Mouse (Mus musculus) common myeloid progenitor, adult 5-6 weeks (primary cell): ENCODE measurements at regions not wholly inside any gene's neighbourhood (a gene's known extent, or its start where the extent isn't known, plus 50 kb on each side); places are given as distances from the start of the nearest gene placed in this dataset.
A peak's percentile ranks its signal among the peaks of the same experiment; 100 is the strongest.

Experiments
- ATAC-seq: replicated peaks from 2 replicates; pipeline ENCODE4 v1.8.0; 2016; ENCODE audit warnings: low read depth, mild to moderate bottlenecking, moderate TSS enrichment, inconsistent platforms; ENCODE audit not compliant: poor library complexity, severe bottlenecking

DNA sequence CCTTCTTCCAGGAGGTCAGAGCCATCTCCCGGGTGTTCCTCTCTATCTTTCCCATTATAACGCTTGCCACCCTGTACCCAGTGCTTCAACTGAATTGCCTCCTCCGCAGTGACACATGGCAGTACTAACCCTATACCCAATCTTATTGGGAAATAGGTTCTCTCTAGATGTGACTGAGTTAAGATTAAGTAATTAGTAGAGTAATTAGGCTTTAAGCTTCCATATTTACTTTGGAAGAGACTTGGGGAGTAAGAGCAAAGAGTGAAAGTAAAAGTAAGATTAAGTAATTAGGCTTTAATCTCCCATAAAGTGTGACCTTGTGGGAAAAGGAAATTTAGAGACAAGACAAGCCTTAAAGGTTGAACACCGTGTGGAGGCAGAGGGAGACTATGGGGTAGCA, 148.7 kb upstream of the Prok2 start:
- ATAC-seq = no peak

DNA sequence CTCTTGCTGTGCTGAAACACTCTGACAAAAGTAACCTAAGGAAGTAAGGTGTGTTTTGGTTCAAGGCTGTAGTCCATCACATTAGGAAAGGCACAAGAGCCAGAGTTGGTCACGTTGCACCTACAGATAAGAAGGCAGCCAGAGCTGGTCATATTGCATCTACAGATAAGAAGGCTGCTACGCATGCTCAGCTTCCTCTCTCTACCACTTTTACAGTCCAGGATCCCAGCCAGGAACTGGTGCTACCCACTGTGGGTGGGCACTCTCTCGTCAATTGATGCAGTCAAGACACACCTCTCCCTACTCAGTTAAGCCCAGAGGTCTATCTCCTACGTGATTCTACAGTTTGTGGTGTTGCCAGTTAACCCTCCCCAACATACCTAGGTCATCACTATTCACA, 147.8 kb upstream of the Prok2 start:
- ATAC-seq = peak; percentile 72

DNA sequence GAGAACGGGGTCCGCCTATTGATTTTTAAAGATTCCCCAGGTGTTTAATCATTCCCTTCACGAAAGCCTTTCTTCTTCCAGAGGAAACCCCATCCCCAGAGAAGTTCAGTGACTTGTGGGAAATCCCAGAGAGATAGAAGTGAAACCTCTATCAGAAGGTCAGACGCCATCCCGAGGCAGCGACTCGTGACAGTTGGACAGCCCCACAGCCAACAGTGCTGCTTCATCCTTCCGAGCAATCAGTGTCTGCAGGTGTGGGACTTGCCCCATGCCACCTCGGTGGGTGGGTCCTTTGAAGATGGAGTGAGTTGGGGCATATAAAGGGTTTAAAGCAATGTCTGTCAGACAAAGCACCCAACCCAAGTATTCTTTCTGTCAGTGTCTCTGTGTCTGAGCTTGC, 139.9 kb upstream of the Prok2 start:
- no peak for ATAC-seq

DNA sequence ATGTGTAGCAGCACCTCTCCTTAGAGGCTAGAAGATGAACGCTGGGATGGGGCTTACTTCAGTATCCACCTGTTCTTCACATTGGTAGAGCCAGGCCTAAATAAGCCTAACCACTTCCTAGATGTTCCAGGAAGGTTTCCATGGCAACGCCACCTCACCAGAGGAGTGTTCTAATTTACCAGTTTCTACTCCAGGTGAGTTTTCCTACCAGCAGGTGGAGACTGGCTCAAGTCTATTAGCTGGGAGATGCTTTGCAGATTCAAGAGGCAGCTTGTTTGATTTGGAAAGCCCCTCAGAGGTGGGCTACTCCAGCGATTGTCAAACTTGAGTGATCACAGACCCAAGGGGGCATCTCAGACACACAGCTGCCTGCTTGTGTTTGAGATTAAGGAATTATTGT, 138.8 kb upstream of the Prok2 start:
- no peak for ATAC-seq

DNA sequence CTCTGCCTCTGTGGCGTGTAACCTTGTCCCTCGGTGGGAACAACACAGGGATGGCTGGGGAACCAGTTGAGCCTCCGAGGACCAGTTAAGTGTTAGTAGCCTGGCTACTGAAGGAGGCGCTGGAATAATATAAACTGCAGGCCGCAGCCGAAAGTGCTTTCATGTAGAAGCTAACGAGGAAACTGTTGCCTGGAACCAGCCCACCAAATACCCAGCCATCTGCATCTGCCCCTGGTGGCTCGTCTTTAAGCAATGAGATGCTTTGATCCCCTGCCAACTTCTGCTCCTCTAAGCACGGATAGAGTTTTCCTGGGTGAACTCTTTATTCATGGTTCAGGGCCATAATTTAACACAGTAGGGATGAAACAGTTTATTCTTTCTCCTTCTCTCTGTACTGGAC, 137.2 kb upstream of the Prok2 start:
- no peak for ATAC-seq

DNA sequence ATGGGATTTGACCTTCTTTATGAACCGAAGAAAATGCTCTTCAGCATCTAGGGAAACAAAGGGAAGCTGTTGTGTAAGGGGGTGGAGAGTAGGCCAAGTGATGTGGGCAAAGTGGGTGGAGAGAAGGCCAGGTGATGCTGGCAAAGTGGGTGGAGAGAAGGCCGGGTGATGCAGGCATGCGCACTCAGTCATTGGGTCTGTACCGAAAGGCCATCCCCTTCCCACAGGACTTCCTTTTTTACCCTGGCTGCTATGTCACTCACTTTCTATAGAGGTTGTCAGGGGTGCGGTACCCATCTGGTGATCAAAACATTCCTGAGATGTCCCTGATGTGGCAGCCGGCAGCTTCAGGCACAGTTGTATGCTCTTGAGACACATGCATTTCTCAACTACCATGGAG, 131.2 kb upstream of the Prok2 start:
- no peak for ATAC-seq

DNA sequence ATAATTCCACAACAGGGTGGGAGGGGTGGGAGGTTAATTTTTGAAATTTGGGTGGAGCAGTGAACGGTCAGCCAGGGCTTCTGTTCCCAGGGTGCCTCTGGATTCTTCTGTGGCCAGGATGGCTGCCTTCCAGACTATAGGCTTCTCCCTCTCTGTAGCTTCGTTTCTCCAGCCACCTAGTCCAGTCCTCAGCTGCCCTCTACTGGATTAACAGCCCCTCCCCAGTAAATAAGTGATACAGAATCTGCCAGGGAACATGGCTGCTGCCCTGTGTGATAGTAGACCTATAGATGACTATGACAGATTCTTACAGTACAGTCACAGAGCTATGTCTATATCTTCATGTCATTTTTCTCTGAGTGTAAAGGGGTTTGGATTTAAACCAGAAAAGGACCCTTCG, 127.5 kb upstream of the Prok2 start:
- no peak for ATAC-seq

DNA sequence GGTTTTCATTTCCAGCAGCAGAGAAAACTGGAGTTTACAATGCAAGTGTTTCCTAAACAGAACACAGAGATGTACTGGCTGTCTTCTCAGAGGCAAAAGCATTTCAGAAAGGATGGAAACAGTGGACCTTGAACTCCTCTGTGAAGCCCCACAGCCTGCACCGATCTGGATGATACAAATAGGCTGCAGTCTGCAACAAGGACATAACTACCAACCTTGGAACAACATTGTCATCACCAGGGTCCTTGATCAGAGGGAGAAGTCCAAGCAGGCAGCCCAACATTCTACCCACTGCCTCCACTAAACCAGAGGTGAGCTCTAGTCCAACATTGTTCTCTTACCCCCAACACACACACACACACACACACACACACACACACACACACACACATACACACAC, 124.5 kb upstream of the Prok2 start:
- ATAC-seq = no peak

DNA sequence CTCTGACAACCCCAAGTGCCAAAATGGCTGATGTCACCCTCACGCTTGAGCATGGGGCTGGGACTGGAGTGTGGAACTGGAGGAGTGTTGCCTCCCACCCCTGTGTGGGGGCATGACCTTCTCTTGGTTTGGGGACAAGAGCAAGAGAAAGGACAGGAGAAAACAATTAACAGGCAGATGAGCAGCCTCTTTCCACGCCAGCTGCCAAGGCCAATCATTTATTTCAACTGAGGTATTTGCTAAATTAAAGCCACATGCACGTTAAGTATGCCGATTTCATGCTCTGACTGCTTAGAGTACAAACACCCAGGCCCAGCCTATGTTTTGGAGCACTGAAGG, 119.3 kb upstream of the Prok2 start:
- ATAC-seq = no peak

DNA sequence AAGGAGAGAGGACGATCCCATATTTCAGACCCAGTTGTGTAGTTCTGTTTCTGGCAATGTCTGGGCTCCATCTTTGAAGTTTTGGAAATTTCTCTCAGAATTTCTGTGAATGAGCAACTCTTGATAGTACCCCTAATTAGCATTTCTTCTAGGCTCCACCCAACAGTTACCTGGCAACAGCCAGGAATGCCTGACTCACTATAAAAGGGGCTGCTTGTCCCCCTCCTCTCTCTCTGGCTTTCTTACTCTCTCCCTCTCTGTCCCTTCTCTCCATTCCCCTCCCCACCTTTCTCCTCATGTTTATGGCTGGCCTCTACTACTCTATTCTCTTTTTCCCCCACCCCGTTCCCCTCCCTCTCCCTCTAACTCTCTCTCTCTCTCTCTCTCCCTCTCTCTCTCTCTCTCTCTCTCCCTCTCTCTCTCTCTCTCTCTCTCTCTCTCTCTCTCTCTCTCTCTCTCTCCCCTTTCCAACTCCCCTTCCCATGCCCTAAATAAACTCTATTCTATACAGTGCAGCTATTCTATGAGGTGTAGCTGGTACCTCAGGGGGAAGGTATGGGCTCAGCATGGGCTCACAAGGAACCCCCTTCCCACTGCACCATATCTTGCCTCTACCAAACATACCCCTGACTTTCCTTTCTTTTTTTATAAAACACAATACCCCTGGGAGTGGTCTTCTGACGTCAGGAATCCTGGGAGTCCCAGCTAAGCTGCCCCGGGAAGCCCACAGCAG, 118.7 kb upstream of the Prok2 start:
- no peak for ATAC-seq

DNA sequence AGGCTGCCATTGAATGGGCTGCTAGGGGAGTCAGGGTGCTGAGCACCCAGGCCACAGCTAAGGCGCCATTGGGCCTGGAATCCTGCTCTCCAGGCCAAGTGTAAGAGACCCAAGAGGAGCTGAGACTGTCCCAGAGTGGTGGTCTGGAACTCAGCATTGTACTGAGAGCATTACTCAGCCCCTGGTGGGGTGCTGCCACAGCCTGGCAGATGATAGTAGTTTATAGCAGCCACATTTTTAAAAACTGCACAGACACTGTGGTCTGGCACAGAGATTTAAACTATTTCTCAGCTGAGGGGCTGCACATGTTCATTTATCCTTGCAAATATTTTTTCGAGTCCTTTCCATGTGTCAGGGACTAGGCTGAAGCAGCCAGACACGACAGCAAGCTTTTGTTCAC, 117.3 kb upstream of the Prok2 start:
- no peak for ATAC-seq

DNA sequence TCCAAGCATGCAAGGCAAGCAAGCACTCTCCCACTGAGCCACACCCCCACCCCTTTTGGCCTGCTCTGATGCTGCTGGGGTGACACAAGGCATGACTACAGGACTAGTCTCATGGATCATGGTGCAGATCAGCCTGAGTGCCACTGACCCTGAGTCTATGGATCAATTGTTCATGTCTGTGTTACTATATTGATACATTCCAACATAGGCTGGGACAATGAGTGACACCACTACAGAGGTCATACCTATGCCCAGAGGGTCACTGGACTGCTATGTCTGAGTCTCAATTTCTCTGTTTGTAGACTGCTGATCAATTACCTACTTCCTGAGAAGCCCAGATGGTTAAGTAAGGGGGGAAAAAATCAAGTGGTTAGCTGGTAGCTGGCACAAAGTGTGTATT, 116.5 kb upstream of the Prok2 start:
- no peak for ATAC-seq

DNA sequence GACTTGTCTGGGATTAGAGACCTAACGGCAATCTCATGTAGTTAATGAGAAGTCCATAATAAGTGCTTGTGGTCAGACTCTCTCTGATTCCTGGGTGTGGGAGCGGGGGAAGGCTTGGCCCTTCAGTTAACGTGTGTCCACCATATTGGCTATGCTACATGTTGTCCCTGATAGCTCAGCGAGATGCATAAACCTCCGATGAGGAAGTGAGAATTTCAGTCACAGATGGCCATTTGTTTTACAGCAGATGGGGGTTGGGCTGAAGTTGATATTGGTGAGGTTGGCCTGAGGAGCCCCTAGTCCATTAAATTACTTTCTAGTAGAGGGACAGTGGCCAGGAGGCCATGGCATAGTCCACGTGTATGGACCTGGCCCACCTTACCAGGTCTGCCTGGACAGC, 114.6 kb upstream of the Prok2 start:
- peak; percentile 36; the same call in 1 of the 2 replicates for ATAC-seq

DNA sequence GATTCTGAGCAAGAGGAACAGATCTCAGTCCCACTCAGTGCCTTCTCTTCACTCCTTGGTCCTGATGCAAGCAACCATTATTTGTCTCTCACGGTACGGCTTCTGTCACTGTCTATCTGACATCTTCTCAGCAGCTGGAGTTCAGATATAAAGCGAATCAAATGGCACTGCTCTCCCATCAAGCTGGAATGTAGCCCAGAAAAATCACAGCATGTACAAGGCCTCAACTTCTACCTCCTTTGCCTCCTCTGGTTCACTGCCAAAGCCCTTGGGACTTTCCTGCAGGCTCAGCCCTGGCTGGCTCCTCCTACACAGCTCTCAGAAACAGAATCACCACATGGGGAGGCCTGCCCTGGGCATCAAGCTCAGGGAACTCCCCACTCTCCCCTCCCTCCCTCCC, 107.1 kb upstream of the Prok2 start:
- no peak for ATAC-seq

DNA sequence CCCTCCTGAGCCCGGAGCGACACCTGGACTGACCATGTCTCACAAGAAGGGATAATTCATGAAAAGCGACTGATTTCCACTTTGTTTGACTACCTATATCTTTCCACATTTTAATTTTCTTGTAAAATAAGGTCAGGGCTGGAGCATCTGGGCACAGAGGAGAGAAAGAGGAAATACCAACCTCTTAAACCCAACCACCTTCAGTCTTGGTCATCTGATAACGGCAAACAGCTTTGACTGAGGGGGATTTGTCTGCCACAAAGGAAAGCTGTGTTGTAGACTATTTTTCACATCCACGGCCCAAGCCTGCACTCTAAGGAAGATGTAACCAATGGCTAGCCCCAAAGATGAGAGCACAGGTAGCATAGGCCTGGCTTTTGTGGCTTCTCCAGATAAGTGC, 101.4 kb upstream of the Prok2 start:
- ATAC-seq = peak; percentile 81

DNA sequence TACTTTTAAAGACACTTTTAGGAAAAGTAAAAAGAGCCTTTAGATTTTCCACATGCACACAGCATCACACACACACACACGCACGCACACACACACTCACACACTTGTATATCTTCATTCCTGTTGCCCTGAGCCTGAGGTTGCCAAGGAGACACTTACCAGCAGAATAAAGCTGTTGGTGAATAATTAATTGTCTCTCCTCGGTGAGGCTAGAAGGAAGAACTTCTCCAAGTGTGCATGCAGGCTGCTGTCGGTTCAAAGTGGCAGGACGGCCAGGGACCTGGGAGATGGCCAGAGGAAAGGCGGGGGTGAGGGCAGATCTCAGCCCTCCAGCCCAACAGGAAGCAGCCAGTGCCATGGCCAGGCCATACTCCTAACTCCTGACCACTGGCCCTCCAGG, 98.6 kb upstream of the Prok2 start:
- ATAC-seq = no peak

DNA sequence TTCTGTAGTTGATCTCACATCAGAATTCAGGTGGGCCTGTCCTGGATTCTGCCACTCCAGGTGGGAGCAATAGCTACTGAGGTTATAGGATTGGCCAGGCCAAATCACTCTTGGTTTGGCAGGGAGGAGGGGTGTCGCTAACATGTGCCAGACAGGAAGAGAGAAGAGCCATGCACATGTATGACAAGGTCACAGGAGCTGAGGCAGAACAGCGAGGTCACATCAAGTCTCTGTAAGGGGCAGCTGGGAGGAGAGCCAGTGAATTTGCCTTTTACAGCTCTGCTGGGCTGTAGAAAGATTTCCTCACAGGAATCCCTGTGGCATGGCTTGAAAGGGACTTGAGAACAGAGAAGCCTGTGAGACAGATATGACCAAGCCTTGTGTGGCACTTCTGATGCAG, 96.3 kb upstream of the Prok2 start:
- ATAC-seq = no peak

DNA sequence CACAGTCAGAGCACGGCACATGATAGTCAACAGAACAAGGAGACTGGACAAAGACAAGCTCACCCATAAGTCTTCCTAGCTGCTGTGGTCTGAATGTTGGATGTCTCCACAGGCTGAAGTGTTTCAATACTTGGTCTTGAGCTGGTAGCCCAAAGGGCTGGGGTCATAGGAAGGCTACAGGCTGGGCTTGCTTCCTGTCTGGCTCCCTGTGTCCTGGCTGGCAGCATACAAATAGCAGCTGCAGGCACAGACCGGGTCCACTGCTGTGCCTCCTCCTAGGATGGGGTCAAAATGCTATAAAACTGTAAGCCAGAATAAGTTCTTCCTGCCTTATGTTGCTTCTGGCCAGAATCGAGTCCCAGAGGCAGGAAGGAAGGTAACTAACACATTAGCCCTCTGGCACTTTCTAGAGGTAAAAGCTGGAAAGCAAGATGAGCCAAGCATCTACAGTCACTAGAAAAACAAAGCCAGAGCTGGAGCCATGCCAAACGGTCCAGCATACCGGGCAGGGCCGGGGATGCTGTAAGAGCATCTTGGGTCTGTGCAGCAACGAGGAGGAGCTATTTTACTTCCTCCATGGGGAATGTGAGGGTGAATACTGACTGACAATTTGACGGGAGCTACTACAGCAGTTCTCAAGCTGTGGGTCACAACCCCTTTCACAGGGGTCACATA, 93.2 kb upstream of the Prok2 start:
- ATAC-seq = no peak

DNA sequence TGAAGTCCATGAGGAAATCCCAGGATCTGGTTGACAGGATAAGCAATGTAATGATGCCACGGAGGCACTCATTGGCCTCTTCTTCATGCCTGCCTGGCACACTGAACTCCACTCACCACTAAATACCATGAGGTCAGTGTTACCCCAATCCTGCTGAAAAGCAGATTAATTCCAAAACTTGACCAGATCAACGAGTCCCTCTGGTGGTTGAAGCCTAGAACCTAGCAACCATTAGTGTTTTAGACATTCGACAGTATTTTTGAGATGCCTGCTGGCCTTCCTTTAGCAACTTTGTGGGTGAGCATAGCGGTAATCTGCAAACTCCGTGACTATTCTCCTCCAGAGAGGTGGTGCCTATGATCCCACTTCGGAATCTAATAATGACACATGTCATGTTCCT, 92.3 kb upstream of the Prok2 start:
- ATAC-seq = no peak

DNA sequence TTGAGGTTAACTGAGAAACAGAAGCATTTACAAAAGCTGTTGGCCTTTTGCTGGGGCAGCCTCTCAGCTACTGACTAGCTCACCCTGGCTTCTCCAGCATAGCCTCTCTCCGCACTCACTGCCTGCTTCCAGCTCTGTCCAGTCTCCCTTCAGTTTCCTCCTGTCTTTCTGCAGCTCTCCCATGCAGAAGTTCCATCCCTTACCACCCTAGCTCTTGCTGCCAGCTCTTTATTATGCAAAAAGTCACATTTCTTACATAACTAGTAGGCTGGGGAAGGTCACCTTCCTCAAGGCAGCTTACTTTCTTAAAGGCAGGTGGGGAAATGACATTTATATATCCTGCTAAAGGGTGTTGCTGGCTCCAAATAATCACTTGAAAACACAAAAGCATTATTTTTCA, 91.1 kb upstream of the Prok2 start:
- no peak for ATAC-seq

DNA sequence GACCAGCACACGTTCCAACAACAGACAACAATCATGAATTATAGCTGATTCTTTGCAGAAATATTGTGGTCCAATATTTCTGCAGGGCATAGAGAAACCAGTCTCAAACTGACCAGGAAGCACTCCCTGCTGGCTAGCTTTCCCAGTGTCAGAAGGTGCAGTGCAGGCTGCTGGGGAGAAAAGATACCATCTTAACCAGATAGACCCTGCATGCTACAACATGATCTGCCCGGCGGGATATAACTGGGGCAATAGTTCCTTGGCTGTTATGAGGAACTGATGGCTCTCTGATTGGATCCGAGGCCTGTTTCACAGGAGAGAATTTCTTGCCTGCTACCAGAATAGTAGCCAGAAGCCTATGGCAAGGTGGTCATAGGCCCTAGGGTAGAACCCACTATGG, 86.9 kb upstream of the Prok2 start:
- ATAC-seq = no peak

DNA sequence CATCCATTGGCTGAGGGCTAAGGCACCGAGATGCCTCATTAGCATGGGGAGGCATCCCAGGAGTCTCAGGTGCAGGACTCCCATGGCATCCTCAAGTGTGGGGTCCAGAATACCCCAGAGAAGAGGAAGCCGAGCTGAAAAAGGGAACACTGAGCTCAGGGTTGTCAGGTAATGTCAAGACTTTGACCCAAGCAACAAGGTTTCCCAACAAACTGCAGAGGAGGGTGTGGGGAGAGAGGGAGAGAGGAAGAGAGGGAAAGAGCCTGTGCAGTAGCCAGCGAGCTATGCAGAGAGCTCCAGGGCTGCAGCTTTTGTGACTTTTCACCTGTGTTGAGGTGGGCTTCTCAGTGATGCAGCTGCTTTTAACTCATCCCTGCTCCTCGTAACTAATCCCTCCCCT, 85.7 kb upstream of the Prok2 start:
- no peak for ATAC-seq
